Mouse (Mus musculus) gastrocnemius, adult 2 months (tissue): Measurements from ENCODE around the gene Gm572. TPM values are rescaled to one million over a fixed set of nuclear protein-coding genes. Genes with fewer than 3 reads are reported as not detected.

Source experiments
- DNase-seq: peaks from one replicate; pipeline ENCODE4 v3.0.0; 2022
- H3K27ac ChIP-seq: fragments of 200-600 bp; 2 replicates; pipeline ENCODE4 v1.8.1; 2022; ENCODE audit warnings: mild to moderate bottlenecking
- H3K4me3 ChIP-seq: fragments of 200-600 bp; 2 replicates; pipeline ENCODE4 v1.8.1; 2022; ENCODE audit warnings: mild to moderate bottlenecking, moderate library complexity
- CTCF ChIP-seq: fragments of 200-600 bp; IDR thresholded peaks from 2 replicates; pipeline ENCODE4 v1.8.1; 2022; ENCODE audit warnings: antibody characterized with exemption, mild to moderate bottlenecking, moderate library complexity
- intact Hi-C: fragments of 180-260 bp; cut with DNase I; formaldehyde crosslinking; loops from one replicate; pipeline ENCODE4 v1.15.1; 2025
- total RNA-seq, 2 experiments: library from RNA; stranded (reverse); gene quantifications; 2 replicates each; pipeline ENCODE4 v1.2.3; 2021

Gene Gm572
- total RNA-seq, 2 experiments from 2014 or later: 6.1 to 6.8 TPM

- DNase-seq: no peak
- intact Hi-C loops: no loop called here
- no peak for TF ChIP-seq CTCF
These were observed 11.0 kb upstream of the Gm572 start for GRCm38 (mm10) chr4:148632013-148632692.

DNA sequence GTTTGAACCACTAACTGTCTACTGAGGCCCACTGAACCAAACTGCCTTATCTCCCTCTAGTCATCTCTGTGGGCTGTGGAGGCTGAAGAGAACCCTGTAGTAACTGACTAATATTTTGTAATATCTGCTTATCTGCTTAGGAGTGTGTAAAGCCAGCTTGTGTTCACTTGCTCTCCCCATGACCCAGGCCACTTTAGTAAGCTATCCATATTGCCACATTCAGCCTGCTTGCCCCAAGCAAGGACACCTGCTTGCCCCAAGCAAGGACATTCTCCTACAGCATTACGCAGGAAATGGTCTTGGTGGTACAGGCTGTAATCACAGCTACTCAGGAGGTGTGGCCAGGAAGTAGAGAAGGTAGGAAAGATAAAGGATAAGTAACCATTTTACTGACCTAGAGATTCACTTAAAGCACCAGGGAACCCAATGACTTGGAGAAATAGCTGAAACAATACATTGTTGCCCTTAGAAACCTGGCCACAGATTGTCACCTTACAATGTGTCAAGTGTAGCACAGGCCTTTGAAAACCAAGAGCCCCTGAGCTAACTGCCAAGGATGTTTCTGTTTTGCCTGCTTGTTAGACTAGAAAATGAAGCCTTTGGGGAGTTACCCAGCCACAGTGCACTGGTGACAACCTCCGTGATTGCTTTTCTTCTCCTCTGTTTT, 9.6 kb upstream of the Gm572 start:
- no peak for DNase-seq
- intact Hi-C loops: no loop called here
- Histone ChIP-seq H3K27ac (no peak overlapping the region), H3K4me3 (no peak overlapping the region)
- TF ChIP-seq CTCF: no peak

More at GRCm38 (mm10) chr4:148632013-148632692, 11.0 kb upstream of the Gm572 start:
- no peak overlapping the region for H3K27ac ChIP-seq
- H3K4me3 ChIP-seq: no peak overlapping the region

DNA sequence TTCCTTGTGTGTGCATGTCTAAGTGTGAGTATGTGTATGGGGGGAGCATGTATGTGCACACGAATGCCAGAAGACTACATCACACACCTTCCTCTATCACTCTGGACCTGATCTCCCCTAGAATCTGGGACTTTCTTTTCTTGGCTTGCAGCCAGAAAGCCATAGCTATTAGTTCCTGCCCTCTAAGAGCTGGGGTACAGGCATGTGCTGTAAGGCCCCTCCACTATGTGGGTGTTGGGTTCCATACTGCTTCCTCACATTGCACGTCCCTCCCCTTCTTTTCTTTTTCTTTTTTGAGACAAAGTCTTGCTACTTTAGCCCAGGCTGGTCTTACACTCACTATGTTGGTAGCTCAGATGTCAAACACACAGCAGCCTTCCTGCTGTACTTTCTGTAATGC, 7.8 kb upstream of the Gm572 start:
- intact Hi-C loops: no loop called here
- DNase-seq: no peak
- no peak overlapping the region for H3K27ac ChIP-seq
- TF ChIP-seq CTCF: no peak
- no peak overlapping the region for H3K4me3 ChIP-seq

DNA sequence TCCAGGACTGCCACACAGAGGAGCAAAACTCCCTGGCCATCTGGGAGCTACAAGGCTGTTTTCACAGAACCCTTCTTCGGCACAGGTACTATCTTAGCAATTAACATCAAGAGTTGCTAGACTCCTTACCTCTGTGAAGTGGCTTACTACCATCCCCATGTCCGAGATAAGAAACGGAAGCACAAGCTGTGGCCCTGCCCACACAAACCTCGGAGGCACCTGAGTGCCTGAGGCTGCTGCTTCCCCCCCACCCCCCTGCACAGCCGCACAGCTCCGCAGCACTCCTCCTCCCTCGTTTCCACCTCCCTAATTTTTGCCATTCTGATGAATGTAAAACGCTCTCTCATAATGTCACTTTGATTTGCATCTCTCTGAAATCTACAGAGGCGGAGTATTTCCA, 4.8 kb upstream of the Gm572 start:
- DNase-seq: no peak
- intact Hi-C loops: no loop called here
- Histone ChIP-seq H3K27ac (no peak overlapping the region), H3K4me3 (no peak overlapping the region)
- TF ChIP-seq CTCF: no peak

DNA sequence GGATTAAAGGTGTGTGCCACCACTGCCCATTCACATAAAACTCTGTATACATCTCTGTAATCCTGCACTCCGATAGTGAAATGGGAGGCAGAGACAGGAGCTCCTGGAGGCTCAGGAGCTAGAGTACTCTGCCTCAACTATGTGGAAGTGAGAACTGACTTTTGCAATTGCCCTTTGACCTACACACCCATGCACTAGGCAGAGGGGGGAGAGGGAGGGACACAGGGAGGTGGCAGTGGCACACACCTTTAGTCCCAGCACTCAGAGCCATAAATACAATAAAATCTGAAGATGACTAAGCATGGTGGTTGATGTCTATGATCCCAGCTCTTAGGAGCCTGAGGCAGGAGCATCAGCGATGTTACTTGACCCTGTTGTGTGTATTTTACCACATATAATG, 3.7 kb upstream of the Gm572 start:
- Histone ChIP-seq H3K27ac (no peak overlapping the region), H3K4me3 (no peak overlapping the region)
- intact Hi-C loops: no loop called here
- TF ChIP-seq CTCF: no peak
- DNase-seq: no peak

DNA sequence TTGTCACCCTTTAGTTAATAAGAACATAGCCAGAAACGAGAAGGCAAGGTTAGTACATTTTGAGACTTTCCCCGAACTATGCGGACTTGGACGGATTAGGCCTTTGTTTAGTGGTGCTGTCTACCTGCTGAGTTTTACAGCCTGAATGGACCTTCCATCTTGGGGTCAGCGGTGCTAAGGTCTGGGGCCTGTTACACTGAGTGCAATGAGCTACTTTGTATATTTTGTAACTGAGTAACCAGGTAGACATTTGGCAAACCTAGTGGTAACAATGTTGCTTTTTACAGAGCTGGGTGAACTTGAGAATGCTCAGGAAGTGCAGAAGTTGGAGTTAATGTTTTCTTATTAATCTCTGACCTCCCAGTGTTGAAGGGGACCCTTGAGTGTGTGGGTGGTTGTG, 2.0 kb upstream of the Gm572 start:
- no peak overlapping the region for H3K27ac ChIP-seq
- no peak for DNase-seq
- no peak for TF ChIP-seq CTCF
- H3K4me3 ChIP-seq: no peak overlapping the region
- intact Hi-C loops: no loop called here

- peak; percentile 74 for DNase-seq
- peak overlapping the region; percentile 65 for H3K4me3 ChIP-seq
- peak overlapping the region; percentile 55; the same call in 1 of the 2 replicates for H3K27ac ChIP-seq
- peak; percentile 94; the same call in 1 of the 2 replicates for TF ChIP-seq CTCF
- intact Hi-C loops: no loop called here
These were observed 1.0 kb downstream of the Gm572 start for GRCm38 (mm10) chr4:148644157-148644511.

DNA sequence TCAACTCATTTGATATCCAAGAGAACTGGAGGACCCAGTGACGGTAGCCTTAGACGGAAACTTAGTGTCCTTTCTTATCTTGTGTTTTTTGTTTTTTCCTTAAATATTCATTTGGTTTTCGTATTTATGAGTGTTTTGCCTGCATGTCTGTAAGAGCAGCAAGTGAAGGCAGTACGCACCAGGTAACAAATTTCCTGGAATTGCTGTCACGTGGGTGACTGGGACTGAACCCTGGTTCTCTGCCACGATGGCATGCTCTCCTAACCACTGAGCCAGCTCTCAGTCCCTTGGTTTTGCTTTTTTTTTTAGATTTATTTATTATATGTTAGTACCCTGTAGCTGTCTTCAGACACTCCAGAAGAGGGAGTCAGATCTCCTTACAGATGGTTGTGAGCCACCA, 1.8 kb downstream of the Gm572 start:
- DNase-seq: no peak
- Histone ChIP-seq H3K27ac (no peak overlapping the region), H3K4me3 (no peak overlapping the region)
- intact Hi-C loops: no loop called here
- no peak for TF ChIP-seq CTCF

DNA sequence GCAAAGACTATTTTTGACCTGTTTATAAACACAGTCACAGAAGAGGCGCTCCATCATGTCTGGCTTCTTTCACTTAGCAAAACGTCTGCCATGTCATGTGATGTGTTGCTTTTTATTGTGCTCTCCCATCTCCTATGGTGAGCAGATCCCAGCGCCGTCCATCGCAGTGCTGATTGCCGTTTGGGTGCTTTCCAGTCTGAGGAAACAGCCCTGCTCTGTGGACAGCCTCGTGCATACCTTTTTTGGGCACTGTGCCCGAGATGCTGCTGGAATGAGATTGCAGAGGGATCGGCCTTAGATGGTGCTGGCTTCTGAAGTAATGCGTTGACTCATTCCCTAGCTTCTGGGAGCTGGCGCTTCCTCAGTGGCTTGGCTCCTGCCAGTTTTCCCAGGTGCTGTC, 3.5 kb downstream of the Gm572 start:
- no peak for TF ChIP-seq CTCF
- DNase-seq: no peak
- intact Hi-C loops: no loop called here
- Histone ChIP-seq H3K4me3 (no peak overlapping the region; the same call in 1 of the 2 replicates), H3K27ac (no peak overlapping the region)

- no peak overlapping the region for H3K4me3 ChIP-seq
- no peak for DNase-seq
- intact Hi-C loops: no loop called here
- peak; percentile 54 for TF ChIP-seq CTCF
- no peak overlapping the region for H3K27ac ChIP-seq
These were observed 6.2 kb downstream of the Gm572 start for GRCm38 (mm10) chr4:148649309-148649708.

GRCm38 (mm10) chr4:148651045-148651444, 7.9 kb downstream of the Gm572 start:
- DNase-seq: peak; percentile 67
- no peak for TF ChIP-seq CTCF
- H3K4me3 ChIP-seq: no peak overlapping the region
- peak overlapping the region; percentile 70 for H3K27ac ChIP-seq
- intact Hi-C loops: no loop called here

- peak; percentile 55 for TF ChIP-seq CTCF
- no peak overlapping the region for H3K27ac ChIP-seq
- H3K4me3 ChIP-seq: no peak overlapping the region
- intact Hi-C loops: no loop called here
- peak; percentile 48 for DNase-seq
These were observed 11.7 kb downstream of the Gm572 start for GRCm38 (mm10) chr4:148654701-148655398.

DNA sequence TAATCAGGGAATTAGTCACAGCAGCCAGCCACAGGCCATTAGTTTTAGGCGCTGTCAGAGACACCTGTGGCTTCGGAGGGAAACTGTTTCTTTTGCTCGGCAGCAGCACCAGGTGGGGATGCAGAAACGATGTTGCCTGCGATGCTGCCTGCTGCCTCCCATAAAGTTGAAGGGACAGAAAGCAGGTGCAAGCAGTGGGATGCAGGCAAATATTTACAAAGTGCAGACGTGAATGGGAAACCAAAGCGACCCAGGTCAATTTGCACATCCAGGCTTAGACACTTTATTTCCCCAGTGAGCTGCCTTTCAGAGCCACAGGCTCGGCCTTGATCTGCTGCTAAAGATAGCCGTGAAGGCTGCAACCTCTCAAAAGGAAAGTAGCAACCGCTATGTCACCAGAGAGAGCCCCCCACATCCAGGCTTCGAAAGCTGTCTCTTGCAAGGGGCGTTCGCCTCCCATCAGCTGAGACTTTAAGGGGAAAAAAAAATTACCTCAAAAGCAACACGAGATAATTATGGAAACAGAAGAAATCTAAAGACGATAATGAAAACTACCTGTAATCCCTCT, 13.7 kb downstream of the Gm572 start:
- no peak for TF ChIP-seq CTCF
- intact Hi-C loops: no loop called here
- no peak for DNase-seq
- H3K27ac ChIP-seq: no peak overlapping the region
- H3K4me3 ChIP-seq: no peak overlapping the region
